9 mouse cellular contexts compared by ENCODE assay signal in genomic region chr3:116595603-116595991, GRCm38 (mm10). TPM values are rescaled to one million over a fixed set of nuclear protein-coding genes. Genes with fewer than 3 reads are reported as not detected.
A peak's percentile ranks its signal among the peaks of the same experiment; 100 is the strongest.
DNase-seq lines count a peak whose midpoint lies in the region; ATAC-seq and TF ChIP-seq lines count a peak whose summit lies in the region.
"Had no signal": no experiment of that assay in that cellular context is flagged by ENCODE, and none has a peak within 500 bp of the region (broad histone marks: within the 10 kb centered on the region; RNA-seq: fewer than 3 reads in every experiment).

No protein-coding gene starts in this region.

- H3K9ac ChIP-seq in stomach, embryonic 16.5 days (ENCODE audit: low read length): peak overlapping the region; percentile 78

- H3K36me3 ChIP-seq in spleen, adult 2 months (ENCODE audit: control insufficient read depth, insufficient read depth, low read length): peaks cover 5% of the 10 kb centered on the region
- H3K36me3 ChIP-seq in stomach, embryonic 16.5 days (ENCODE audit: control insufficient read depth, insufficient read depth, low read length): peaks cover 8% of the 10 kb centered on the region

- WGBS in cerebellum, adult 2 months: 7% methylated on average over 10 of the region's 10 CpGs
- 7% methylated on average over 10 of the region's 10 CpGs for WGBS in spleen, adult 2 months
- 5% methylated on average over 10 of the region's 10 CpGs for WGBS in stomach, embryonic 16.5 days

- peak overlapping the region; percentile 76 for H3K4me3 ChIP-seq in cerebellum, adult 2 months (replicated peaks; ENCODE audit: insufficient read depth, low read depth, low read length)
- H3K4me3 ChIP-seq in spleen, adult 2 months (ENCODE audit: extremely low read depth, insufficient read depth, insufficient read length): peak overlapping the region; percentile 86
- H3K4me3 ChIP-seq in stomach, embryonic 16.5 days (replicated peaks; ENCODE audit: low read length): peak overlapping the region; percentile 72

- no peak for TF ChIP-seq CTCF in cerebellum, adult 2 months (IDR thresholded peaks at IDR 0.05; ENCODE audit: borderline replicate concordance, insufficient read depth, low read depth, low read length)
- no peak for TF ChIP-seq CTCF in spleen, adult 2 months (IDR thresholded peaks at IDR 0.05; ENCODE audit: extremely low read depth, insufficient read depth, insufficient read length, insufficient replicate concordance)

- no peak for DNase-seq in cerebellum, adult 2 months
- DNase-seq in cerebellum, adult 9-10 months: no peak
- no peak for DNase-seq in spleen, adult 2 months (ENCODE audit: low read depth in 1 of 2, low spot score in 2 of 2)
- DNase-seq in spleen, adult 18-20 months: no peak
- DNase-seq in liver: peak; percentile 11
- DNase-seq in thymus, postnatal 10 days (ENCODE audit: low spot score in 2 of 2): no peak
- DNase-seq in frontal cortex, postnatal 25 days (ENCODE audit: low spot score in 2 of 2): no peak
- DNase-seq: cerebellum, postnatal 25 days had no signal

- H3K4me2 ChIP-seq in stomach, embryonic 16.5 days (ENCODE audit: low read depth, low read length): peak overlapping the region; percentile 68

- H3K9me3 ChIP-seq in stomach, embryonic 16.5 days (replicated peaks; ENCODE audit: control insufficient read depth, low read length): no peaks in the 10 kb centered on the region

- ATAC-seq in stomach, embryonic 16.5 days (ENCODE audit: insufficient read depth, low FRiP score): no peak

- no peaks in the 10 kb centered on the region for H3K27me3 ChIP-seq in cerebellum, adult 2 months (ENCODE audit: control insufficient read depth, insufficient read depth, low read length)
- no peaks in the 10 kb centered on the region for H3K27me3 ChIP-seq in spleen, adult 2 months (ENCODE audit: control insufficient read depth, insufficient read depth, low read length)
- no peaks in the 10 kb centered on the region for H3K27me3 ChIP-seq in stomach, embryonic 16.5 days (ENCODE audit: control insufficient read depth, insufficient read depth, low read length)

- H3K4me1 ChIP-seq in cerebellum, adult 2 months (ENCODE audit: control insufficient read depth, insufficient read depth, low read length): no peaks in the 10 kb centered on the region
- no peaks in the 10 kb centered on the region; the same call in 1 of the 2 replicates for H3K4me1 ChIP-seq in spleen, adult 2 months (ENCODE audit: control insufficient read depth, insufficient read depth, insufficient read length)
- peaks cover 7% of the 10 kb centered on the region; the same call in 1 of the 2 replicates for H3K4me1 ChIP-seq in stomach, embryonic 16.5 days (ENCODE audit: control insufficient read depth, insufficient read depth, low read length)

- no peak overlapping the region for H3K27ac ChIP-seq in cerebellum, adult 2 months (ENCODE audit: insufficient read depth, low read length)
- no peak overlapping the region for H3K27ac ChIP-seq in spleen, adult 2 months (ENCODE audit: insufficient read depth, low read length)
- H3K27ac ChIP-seq in stomach, embryonic 16.5 days (ENCODE audit: low read length): no peak overlapping the region

- TF ChIP-seq POLR2A in cerebellum, adult 2 months (IDR thresholded peaks at IDR 0.05; ENCODE audit: borderline replicate concordance, insufficient read depth, low read length): no peak
- TF ChIP-seq POLR2A in spleen, adult 2 months (IDR thresholded peaks at IDR 0.05; ENCODE audit: low read depth, low read length): no peak

RNA-seq across cellular contexts. Expression of gene Sass6, which starts 0.8 kb away (rescaled TPM):
- 8.6 and 9.7 TPM in 2 replicates for polyA plus RNA-seq in cerebellum, adult 2 months (2012; rRNA removed)
- 1.6 and 1.9 TPM in 2 replicates for polyA plus RNA-seq in spleen, adult 2 months (2012; rRNA removed)
- polyA plus RNA-seq in stomach, embryonic 16.5 days (2015; fragmentation: Nextera tagmentation; extraction: Ambion mirVana): 16.5 and 16.6 TPM in 2 replicates

RNA-seq across cellular contexts. Expression of gene Trmt13, which starts 18.8 kb away (rescaled TPM):
- polyA plus RNA-seq in cerebellum, adult 2 months (2012; rRNA removed): 20.6 and 22.9 TPM in 2 replicates
- 4.2 and 4.7 TPM in 2 replicates for polyA plus RNA-seq in spleen, adult 2 months (2012; rRNA removed)
- polyA plus RNA-seq in stomach, embryonic 16.5 days (2015; fragmentation: Nextera tagmentation; extraction: Ambion mirVana): 25.7 and 25.9 TPM in 2 replicates

RNA-seq across cellular contexts. Expression of gene Lrrc39, which starts 32.8 kb away (rescaled TPM):
- polyA plus RNA-seq in cerebellum, adult 2 months (2012; rRNA removed): 0.11 and 0.21 TPM in 2 replicates
- 0.18 and 0.28 TPM in 2 replicates for polyA plus RNA-seq in spleen, adult 2 months (2012; rRNA removed)
- 1.5 and 3.2 TPM in 2 replicates for polyA plus RNA-seq in stomach, embryonic 16.5 days (2015; fragmentation: Nextera tagmentation; extraction: Ambion mirVana)
